Mouse (Mus musculus) neural tube, embryonic 14.5 days (tissue): Measurements from ENCODE around the gene Dnajc17. TPM values are rescaled to one million over a fixed set of nuclear protein-coding genes. Genes with fewer than 3 reads are reported as not detected.
A peak's percentile ranks its signal among the peaks of the same experiment; 100 is the strongest.

Source experiments
- ATAC-seq: fragments of 200-750 bp; cut with Nextera tagmentation; 2 replicates; pipeline ENCODE4 v1.8.0; 2017; ENCODE audit warnings: low read depth, mild to moderate bottlenecking, moderate TSS enrichment, moderate library complexity
- H3K27ac ChIP-seq: fragments of 300-500 bp; sonication (generic); 2 replicates; pipeline ENCODE4 v1.5.1; 2014; ENCODE audit warnings: low read depth, mild to moderate bottlenecking, control low read depth, low read length, moderate library complexity, mixed read lengths
- H3K27me3 ChIP-seq: fragments of 300-500 bp; sonication (generic); 2 replicates; pipeline ENCODE4 v1.6.1; 2014; ENCODE audit warnings: low read length; ENCODE audit not compliant: control insufficient read depth, insufficient read depth
- H3K36me3 ChIP-seq: fragments of 300-500 bp; sonication (generic); 2 replicates; pipeline ENCODE4 v1.6.1; 2014; ENCODE audit warnings: low read length, mixed read lengths; ENCODE audit not compliant: control insufficient read depth, insufficient read depth
- H3K4me1 ChIP-seq: fragments of 300-500 bp; sonication (generic); 2 replicates; pipeline ENCODE4 v1.6.1; 2014; ENCODE audit warnings: low read length; ENCODE audit not compliant: control insufficient read depth, insufficient read depth
- H3K4me2 ChIP-seq: fragments of 300-500 bp; sonication (generic); 2 replicates; pipeline ENCODE4 v1.6.1; 2014; ENCODE audit warnings: mild to moderate bottlenecking, low read depth, low read length, control low read depth
- H3K4me3 ChIP-seq: fragments of 300-500 bp; sonication (generic); 2 replicates; pipeline ENCODE4 v1.5.1; 2014; ENCODE audit warnings: low read depth, low read length, control low read depth, mixed read lengths
- H3K9ac ChIP-seq: fragments of 300-500 bp; sonication (generic); replicated peaks from 2 replicates; pipeline ENCODE4 v1.6.1; 2014; ENCODE audit warnings: low read depth, mild to moderate bottlenecking, control low read depth, low read length, mixed read lengths
- H3K9me3 ChIP-seq: fragments of 300-500 bp; sonication (generic); 2 replicates; pipeline ENCODE4 v1.6.1; 2016; ENCODE audit warnings: low read length; ENCODE audit not compliant: control insufficient read depth
- WGBS: fragments of 180-500 bp; shearing (Covaris S2); extraction: QIAGEN DNeasy Blood & Tissue Kit; methylation state at CpG from one replicate; pipeline ENCODE4 v1.1.7; 2014; 5-methylcytosine and 5-hydroxymethylcytosine counted together
- polyA plus RNA-seq: library from polyadenylated mRNA; unstranded; fragments of >200 nt; fragmentation: Nextera tagmentation; extraction: Ambion mirVana; gene quantifications from 2 replicates; pipeline ENCODE4 v1.2.1, GENCODE M21; 2014

Gene Dnajc17
- polyA plus RNA-seq, 1 experiment from 2014 or later = 24.0 TPM

DNA sequence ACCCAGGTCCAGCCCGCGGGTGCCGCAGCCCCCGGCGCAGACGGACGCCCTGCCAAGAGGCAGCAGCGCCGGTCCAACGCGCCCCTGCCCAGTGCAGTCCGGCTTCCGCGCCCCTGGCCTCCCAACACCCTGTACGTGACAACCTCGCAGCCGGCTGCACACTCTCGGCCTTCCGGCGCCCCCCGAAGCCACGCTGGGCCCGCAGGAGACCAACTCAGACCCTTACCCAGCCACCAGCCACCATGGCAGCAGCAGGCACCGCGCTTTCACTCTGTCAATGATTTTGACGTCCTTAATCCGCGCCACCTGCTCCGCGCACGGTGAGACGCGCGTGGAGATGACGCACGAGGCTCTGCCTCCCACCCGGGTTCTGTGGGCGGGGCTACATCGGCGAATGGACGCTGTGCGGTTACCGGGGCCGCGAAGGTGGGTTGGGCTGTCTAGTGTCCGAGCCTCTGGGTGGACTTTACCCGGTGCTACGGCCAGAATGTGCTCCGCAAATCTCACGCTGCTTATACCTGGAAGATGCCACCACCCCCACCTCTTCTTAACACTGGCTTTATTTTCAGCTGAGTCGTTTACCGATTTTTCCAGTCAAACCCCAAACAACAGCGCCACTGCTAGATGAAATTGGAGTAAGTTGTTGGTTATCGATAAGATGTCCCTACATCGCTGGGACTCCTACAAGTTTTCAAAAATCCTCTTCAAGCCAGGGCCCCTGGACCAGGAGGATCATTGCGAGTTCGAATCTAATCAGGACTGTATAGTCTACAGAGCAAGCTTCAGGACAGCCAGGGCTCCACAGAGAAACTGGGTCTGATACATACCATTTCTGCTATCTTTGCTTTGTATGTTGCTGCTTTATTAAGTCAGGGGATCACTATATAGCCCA, 51.7 kb downstream of the Dnajc17 start, which contains the start of gene Rmdn3:
Rmdn3 (minus strand) TSS at position 354 of the 892 bp plus-strand sequence.
- H3K27me3 ChIP-seq = no peaks in the 10 kb centered on the region
- WGBS = under 1% methylated on average over 55 of the region's 57 CpGs
- H3K36me3 ChIP-seq = peaks cover 5% of the 10 kb centered on the region; the same call in 1 of the 2 replicates
- ATAC-seq = peak; percentile 94
- no peaks in the 10 kb centered on the region for H3K9me3 ChIP-seq
- H3K4me1 ChIP-seq = peaks cover 11% of the 10 kb centered on the region
- H3K27ac ChIP-seq = peak within 1 kb of the TSS; percentile 70
- peak within 1 kb of the TSS; percentile 96 for H3K4me3 ChIP-seq
- H3K4me2 ChIP-seq = peak within 1 kb of the TSS; percentile 95
- H3K9ac ChIP-seq = peak within 1 kb of the TSS; percentile 86

DNA sequence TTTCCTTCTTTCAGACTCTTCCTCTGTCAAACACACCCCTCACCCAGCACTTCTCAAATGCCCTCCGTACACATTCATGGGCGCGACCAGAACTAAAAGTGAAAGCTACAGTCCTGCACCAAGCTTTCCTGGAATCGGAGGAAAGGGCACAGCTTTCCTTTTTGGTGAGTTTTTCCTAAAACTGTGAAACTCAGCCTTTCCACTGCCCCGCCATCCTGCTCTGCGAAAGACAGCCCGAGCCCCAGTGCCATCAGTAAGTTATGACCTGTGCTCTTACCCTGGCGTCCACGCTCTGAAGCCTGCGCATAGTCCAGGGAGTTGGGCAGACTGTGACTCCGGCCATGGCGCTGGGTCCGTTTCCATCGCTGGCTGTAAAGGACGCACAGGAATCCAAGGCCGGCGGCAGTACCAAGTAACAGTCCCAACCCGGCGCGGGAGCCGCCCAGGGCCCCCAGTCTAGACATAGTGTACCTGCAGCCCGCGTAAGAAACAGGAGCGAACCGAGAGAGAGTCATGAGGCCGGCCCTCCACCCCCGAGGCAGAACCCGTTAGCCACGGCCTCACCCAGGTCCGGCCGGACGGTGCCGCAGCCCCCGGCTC, 52.4 kb downstream of the Dnajc17 start:
- Histone ChIP-seq H3K27ac (peak overlapping the region; percentile 70), H3K4me2 (peak overlapping the region; percentile 95), H3K9ac (peak overlapping the region; percentile 86), H3K4me3 (peak overlapping the region; percentile 96), H3K4me1 (peaks cover 11% of the 10 kb centered on the region), H3K9me3 (no peaks in the 10 kb centered on the region), H3K36me3 (peaks cover 13% of the 10 kb centered on the region; the same call in 1 of the 2 replicates), H3K27me3 (no peaks in the 10 kb centered on the region)
- ATAC-seq = no peak; the same call in 1 of the 2 replicates
- WGBS = 5% methylated on average over 34 of the region's 34 CpGs

GRCm38 (mm10) chr2:119155388-119155787, 53.2 kb downstream of the Dnajc17 start:
- peaks cover 13% of the 10 kb centered on the region; the same call in 1 of the 2 replicates for H3K36me3 ChIP-seq
- 91% methylated on average over 9 of the region's 9 CpGs for WGBS
- no peak overlapping the region; the same call in 1 of the 2 replicates for H3K4me3 ChIP-seq
- ATAC-seq = no peak
- H3K27ac ChIP-seq = no peak overlapping the region
- H3K9me3 ChIP-seq = no peaks in the 10 kb centered on the region
- no peak overlapping the region for H3K9ac ChIP-seq
- no peaks in the 10 kb centered on the region for H3K27me3 ChIP-seq
- H3K4me2 ChIP-seq = peak overlapping the region; percentile 95
- H3K4me1 ChIP-seq = peaks cover 11% of the 10 kb centered on the region

DNA sequence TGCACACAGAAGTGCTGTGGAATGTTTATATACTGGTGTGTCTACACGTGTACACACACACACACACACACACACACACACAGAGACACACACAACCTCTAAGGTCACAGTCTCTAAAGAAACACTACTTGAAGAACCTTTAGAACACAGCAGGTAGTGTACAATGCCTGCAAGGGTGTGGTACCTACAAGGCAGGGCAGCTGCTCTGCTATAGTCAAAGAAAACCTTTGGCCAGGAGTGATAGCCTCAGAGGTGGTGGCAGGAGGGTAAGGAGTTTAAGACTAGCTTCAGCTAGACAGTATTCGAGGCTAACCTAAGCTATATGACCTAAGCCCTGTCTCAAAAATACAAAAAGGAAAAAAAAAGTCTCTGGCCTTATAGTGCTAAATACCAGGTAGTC, 53.9 kb downstream of the Dnajc17 start:
- H3K4me3 ChIP-seq = no peak overlapping the region
- 86% methylated on average over 2 of the region's 2 CpGs for WGBS
- H3K4me2 ChIP-seq = no peak overlapping the region
- H3K27ac ChIP-seq = no peak overlapping the region
- peaks cover 11% of the 10 kb centered on the region for H3K4me1 ChIP-seq
- no peak for ATAC-seq
- no peak overlapping the region for H3K9ac ChIP-seq
- no peaks in the 10 kb centered on the region for H3K9me3 ChIP-seq
- H3K36me3 ChIP-seq = peaks cover 13% of the 10 kb centered on the region
- no peaks in the 10 kb centered on the region for H3K27me3 ChIP-seq

DNA sequence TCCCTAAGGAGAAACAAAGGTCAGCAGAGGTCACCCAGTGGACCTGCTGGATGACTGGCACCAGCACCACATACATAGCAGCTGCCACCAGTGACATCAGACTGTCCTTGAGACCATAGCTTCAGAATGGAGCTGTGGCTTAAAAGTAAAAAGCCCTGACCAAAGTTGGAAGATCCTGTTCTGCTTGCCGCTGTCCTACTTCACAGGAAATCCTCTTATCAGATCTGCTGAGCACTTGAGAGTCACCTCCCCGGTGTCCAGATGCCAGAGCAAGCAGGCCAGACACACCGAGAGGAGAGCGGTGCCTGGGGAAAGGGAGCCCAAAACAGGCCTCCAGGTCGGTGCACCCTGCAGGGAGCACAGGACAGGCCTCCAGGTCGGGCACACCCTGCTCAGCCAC, 56.3 kb downstream of the Dnajc17 start:
- WGBS = 92% methylated on average over 6 of the region's 6 CpGs
- Histone ChIP-seq H3K9ac (no peak overlapping the region), H3K9me3 (no peaks in the 10 kb centered on the region), H3K4me2 (no peak overlapping the region), H3K4me3 (no peak overlapping the region), H3K27me3 (no peaks in the 10 kb centered on the region), H3K27ac (no peak overlapping the region), H3K36me3 (peaks cover 26% of the 10 kb centered on the region), H3K4me1 (peaks cover 11% of the 10 kb centered on the region)
- ATAC-seq = no peak

DNA sequence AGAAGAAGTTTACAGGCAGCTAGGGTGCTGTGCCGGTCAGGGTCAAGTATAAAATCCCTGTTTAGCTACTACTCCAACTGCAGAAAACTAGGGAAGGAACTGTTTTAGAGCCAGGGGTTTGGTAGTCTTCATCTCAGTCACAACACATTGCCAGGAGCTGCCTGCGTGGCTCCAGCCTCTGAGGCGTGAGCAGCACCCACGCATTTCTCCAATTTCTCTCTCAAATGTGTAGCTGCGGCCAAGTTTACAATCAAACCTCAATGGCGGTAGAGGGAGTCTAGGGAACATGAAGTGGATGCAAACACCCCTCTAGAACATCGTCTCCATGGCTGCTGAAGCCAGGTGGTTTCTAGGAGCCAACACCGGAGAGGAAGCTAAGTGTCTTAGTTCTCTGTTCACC, 60.8 kb downstream of the Dnajc17 start:
- peaks cover 51% of the 10 kb centered on the region for H3K36me3 ChIP-seq
- no peaks in the 10 kb centered on the region for H3K9me3 ChIP-seq
- H3K9ac ChIP-seq = no peak overlapping the region
- H3K27ac ChIP-seq = no peak overlapping the region
- no peaks in the 10 kb centered on the region for H3K4me1 ChIP-seq
- H3K4me2 ChIP-seq = no peak overlapping the region
- no peak for ATAC-seq
- WGBS = 92% methylated on average over 8 of the region's 8 CpGs
- no peak overlapping the region for H3K4me3 ChIP-seq
- no peaks in the 10 kb centered on the region for H3K27me3 ChIP-seq

- no peak overlapping the region for H3K4me3 ChIP-seq
- no peaks in the 10 kb centered on the region for H3K9me3 ChIP-seq
- no peak overlapping the region for H3K9ac ChIP-seq
- no peaks in the 10 kb centered on the region for H3K4me1 ChIP-seq
- peaks cover 53% of the 10 kb centered on the region for H3K36me3 ChIP-seq
- H3K4me2 ChIP-seq = no peak overlapping the region
- ATAC-seq = no peak
- H3K27me3 ChIP-seq = no peaks in the 10 kb centered on the region
- 87% methylated on average over 22 of the region's 22 CpGs for WGBS
- no peak overlapping the region for H3K27ac ChIP-seq
Measured at GRCm38 (mm10) chr2:119147160-119147678, 61.4 kb downstream of the Dnajc17 start.

- no peak for ATAC-seq
- Histone ChIP-seq H3K4me2 (no peak overlapping the region), H3K36me3 (peaks cover 49% of the 10 kb centered on the region), H3K4me3 (no peak overlapping the region), H3K9ac (no peak overlapping the region), H3K9me3 (no peaks in the 10 kb centered on the region), H3K27ac (no peak overlapping the region), H3K4me1 (no peaks in the 10 kb centered on the region), H3K27me3 (no peaks in the 10 kb centered on the region)
- WGBS = 93% methylated on average over 6 of the region's 6 CpGs
Measured at GRCm38 (mm10) chr2:119146435-119146834, 62.2 kb downstream of the Dnajc17 start.

GRCm38 (mm10) chr2:119145199-119145598, 63.4 kb downstream of the Dnajc17 start:
- no peaks in the 10 kb centered on the region for H3K4me1 ChIP-seq
- H3K27me3 ChIP-seq = no peaks in the 10 kb centered on the region
- H3K4me2 ChIP-seq = no peak overlapping the region
- H3K4me3 ChIP-seq = no peak overlapping the region
- no peak overlapping the region for H3K9ac ChIP-seq
- WGBS = 88% methylated on average over 2 of the region's 2 CpGs
- H3K27ac ChIP-seq = no peak overlapping the region
- no peak for ATAC-seq
- H3K9me3 ChIP-seq = no peaks in the 10 kb centered on the region
- peaks cover 53% of the 10 kb centered on the region for H3K36me3 ChIP-seq
